Mouse (Mus musculus) hindbrain, embryonic 12.5 days (tissue): ENCODE data around the gene Esrrg. TPM values are rescaled to one million over a fixed set of nuclear protein-coding genes. Genes with fewer than 3 reads are reported as not detected.

Experiments used
- ATAC-seq: fragments of 200-750 bp; cut with Nextera tagmentation; 2 replicates; pipeline ENCODE4 v1.8.0; 2017; ENCODE audit warnings: moderate TSS enrichment; ENCODE audit not compliant: low FRiP score
- H3K27ac ChIP-seq: fragments of 300-500 bp; sonication (generic); 2 replicates; pipeline ENCODE4 v1.5.1; 2016; ENCODE audit warnings: mild to moderate bottlenecking
- H3K27me3 ChIP-seq: fragments of 300-500 bp; sonication (generic); 2 replicates; pipeline ENCODE4 v1.6.1; 2016; ENCODE audit warnings: mild to moderate bottlenecking
- H3K36me3 ChIP-seq: fragments of 300-500 bp; sonication (generic); 2 replicates; pipeline ENCODE4 v1.6.1; 2016; ENCODE audit warnings: mild to moderate bottlenecking
- H3K4me1 ChIP-seq: fragments of 300-500 bp; sonication (generic); 2 replicates; pipeline ENCODE4 v1.6.1; 2016
- H3K4me2 ChIP-seq: fragments of 300-500 bp; sonication (generic); replicated peaks from 2 replicates; pipeline ENCODE4 v1.6.1; 2016; ENCODE audit warnings: mild to moderate bottlenecking
- H3K4me3 ChIP-seq: fragments of 300-500 bp; sonication (generic); 2 replicates; pipeline ENCODE4 v1.5.1; 2016; ENCODE audit warnings: mild to moderate bottlenecking
- H3K9ac ChIP-seq: fragments of 300-500 bp; sonication (generic); 2 replicates; pipeline ENCODE4 v1.6.1; 2016; ENCODE audit warnings: mild to moderate bottlenecking, moderate library complexity
- H3K9me3 ChIP-seq: fragments of 300-500 bp; sonication (generic); replicated peaks from 2 replicates; pipeline ENCODE4 v1.6.1; 2016; ENCODE audit warnings: mild to moderate bottlenecking
- WGBS: fragments of 180-500 bp; shearing (Covaris S2); methylation state at CpG from one replicate; pipeline ENCODE4 v1.1.7; 2016; 5-methylcytosine and 5-hydroxymethylcytosine counted together
- polyA plus RNA-seq: library from polyadenylated mRNA; unstranded; fragments of >200 nt; fragmentation: Nextera tagmentation; extraction: Ambion mirVana; gene quantifications from 2 replicates; pipeline ENCODE4 v1.2.1, GENCODE M21; 2016

The Esrrg gene
- polyA plus RNA-seq, 1 experiment from 2014 or later, result 19.3 TPM

DNA sequence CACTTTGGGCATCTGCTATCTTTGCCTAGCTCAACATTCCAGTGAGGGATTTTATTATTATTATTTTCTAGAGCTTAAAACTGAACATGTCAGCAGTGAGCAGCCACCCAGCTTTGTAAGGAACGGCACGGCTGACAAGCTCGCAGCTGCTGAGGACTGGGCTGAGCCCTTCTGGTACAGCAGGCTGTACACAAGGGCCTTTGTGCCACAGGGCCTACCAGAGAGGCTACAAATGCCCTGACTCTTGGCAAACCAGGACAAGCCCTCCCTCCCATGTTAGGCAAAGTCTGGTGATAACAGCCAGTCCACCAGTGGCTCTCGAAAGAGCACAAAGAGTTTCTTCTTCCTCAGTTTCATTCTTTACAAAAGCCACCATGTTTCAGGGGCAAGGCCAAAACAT, 75.9 kb downstream of the Esrrg start:
- WGBS, result 77% methylated on average over 4 of the region's 4 CpGs
- no peak overlapping the region for H3K9ac ChIP-seq
- H3K9me3 ChIP-seq, result no peaks in the 10 kb centered on the region
- no peaks in the 10 kb centered on the region for H3K27me3 ChIP-seq
- H3K4me2 ChIP-seq, result no peak overlapping the region
- ATAC-seq, result no peak
- no peaks in the 10 kb centered on the region for H3K36me3 ChIP-seq
- no peak overlapping the region for H3K4me3 ChIP-seq
- H3K27ac ChIP-seq, result no peak overlapping the region
- H3K4me1 ChIP-seq, result no peaks in the 10 kb centered on the region

DNA sequence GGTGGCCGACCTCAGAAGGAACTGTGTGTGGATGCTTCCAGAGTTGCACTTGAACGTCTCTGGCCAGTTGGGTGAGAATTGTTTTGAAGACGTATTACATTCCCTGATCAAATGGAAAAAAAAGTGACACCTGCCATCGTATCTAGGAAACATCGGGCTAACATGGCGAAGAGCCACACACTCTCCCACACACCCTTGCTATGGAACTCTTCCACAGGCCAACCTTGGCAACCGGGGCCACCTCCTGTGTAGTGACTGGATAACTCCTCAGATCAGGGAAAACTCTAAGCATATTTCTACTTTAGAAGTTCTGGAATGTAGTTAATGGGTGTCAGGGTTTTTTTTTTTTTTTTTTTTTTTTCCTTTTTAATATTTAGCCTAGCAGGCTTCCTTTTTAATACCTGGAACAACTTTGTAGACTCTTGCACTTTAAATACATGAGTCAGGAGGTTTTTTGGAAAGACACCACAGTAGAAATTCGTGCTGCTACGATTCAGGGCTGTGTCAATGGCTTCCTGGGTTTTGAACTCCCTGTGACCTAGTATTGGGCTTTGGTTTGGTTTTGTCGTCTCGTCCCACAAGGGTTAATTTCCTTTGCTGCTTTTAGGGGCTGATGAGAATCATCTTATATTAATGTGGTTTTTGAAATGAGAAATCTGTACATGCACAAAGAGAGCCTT, 83.4 kb downstream of the Esrrg start:
- Histone ChIP-seq H3K4me1 (peaks cover 4% of the 10 kb centered on the region; the same call in 1 of the 2 replicates), H3K4me3 (no peak overlapping the region), H3K27me3 (no peaks in the 10 kb centered on the region), H3K4me2 (no peak overlapping the region), H3K36me3 (no peaks in the 10 kb centered on the region), H3K9ac (no peak overlapping the region), H3K27ac (no peak overlapping the region), H3K9me3 (no peaks in the 10 kb centered on the region)
- ATAC-seq, result no peak
- whole genome bisulfite sequencing, result 81% methylated on average over 11 of the region's 11 CpGs

DNA sequence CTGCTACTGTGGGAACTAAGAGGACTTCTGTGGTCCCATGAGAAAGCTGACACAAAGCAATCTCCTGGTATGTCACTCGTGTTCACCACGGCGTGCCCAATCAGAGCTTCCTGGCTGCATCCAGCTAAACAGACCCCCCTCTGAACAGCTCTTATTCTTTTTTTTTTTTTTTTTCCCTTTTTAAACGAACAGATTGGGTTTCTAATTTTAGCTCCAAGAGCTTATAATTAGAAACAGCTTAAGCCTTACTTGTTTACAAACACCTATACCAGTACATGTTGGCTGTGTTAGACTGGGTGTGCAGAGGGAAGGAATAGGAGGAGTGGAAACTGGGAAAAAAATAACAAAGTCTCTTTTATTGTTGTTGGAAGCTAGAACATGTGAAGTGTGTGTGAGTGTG, 86.3 kb downstream of the Esrrg start:
- 64% methylated on average over 4 of the region's 4 CpGs for WGBS
- no peak for ATAC-seq
- Histone ChIP-seq H3K9ac (no peak overlapping the region), H3K4me3 (no peak overlapping the region), H3K4me2 (no peak overlapping the region), H3K4me1 (peaks cover 4% of the 10 kb centered on the region; the same call in 1 of the 2 replicates), H3K36me3 (no peaks in the 10 kb centered on the region), H3K27me3 (no peaks in the 10 kb centered on the region), H3K9me3 (no peaks in the 10 kb centered on the region), H3K27ac (no peak overlapping the region)

DNA sequence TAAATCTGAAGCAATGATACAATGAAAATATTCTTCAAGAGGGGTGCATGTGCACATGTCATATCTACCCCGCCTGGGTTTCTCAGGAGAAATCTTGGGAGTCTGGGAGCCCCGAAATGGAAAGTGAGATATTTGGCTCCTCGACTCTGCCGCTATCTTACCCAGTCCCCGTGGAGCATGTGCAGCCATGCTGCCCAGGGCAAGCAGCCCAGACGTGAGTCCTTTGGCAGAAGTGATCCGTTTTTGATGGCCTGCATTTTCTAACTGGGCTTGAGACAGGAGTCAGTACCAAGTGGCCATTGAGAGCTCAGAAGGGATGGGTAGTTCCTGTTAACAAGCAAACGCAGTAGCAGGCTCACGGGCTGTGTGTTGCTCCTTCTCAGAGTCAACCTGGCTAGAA, 89.6 kb downstream of the Esrrg start:
- Histone ChIP-seq H3K36me3 (no peaks in the 10 kb centered on the region), H3K4me2 (no peak overlapping the region), H3K4me1 (peaks cover 4% of the 10 kb centered on the region; the same call in 1 of the 2 replicates), H3K9me3 (no peaks in the 10 kb centered on the region), H3K27ac (no peak overlapping the region), H3K4me3 (no peak overlapping the region), H3K27me3 (no peaks in the 10 kb centered on the region), H3K9ac (no peak overlapping the region)
- ATAC-seq, result no peak
- 88% methylated on average over 9 of the region's 9 CpGs for WGBS

DNA sequence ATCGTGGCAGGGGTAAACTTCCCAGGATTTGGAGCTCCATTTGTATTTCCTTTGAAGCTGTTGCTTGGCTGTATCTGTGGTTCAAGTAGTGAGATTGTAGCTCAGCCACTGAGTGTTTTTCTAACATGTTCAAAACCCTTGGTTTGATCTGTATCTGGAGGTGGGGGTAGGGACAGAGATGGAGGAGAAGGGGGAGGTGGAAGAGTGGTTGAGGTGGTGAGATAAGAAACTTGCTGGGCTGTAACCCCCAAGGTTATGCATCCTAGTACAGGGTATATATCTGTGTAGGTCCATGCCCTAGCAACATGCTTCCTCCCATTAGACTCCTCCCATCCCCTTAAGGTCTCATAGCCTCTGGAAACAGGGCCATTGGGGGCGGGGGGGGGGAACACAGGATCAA, 92.4 kb downstream of the Esrrg start:
- H3K27me3 ChIP-seq, result no peaks in the 10 kb centered on the region
- WGBS, result 85% methylated on average over 2 of the region's 2 CpGs
- H3K27ac ChIP-seq, result no peak overlapping the region
- H3K9me3 ChIP-seq, result no peaks in the 10 kb centered on the region
- H3K4me1 ChIP-seq, result 0 out of 2 replicates have a peak, but pooled peaks cover 2% of the 10 kb centered on the region
- H3K4me3 ChIP-seq, result no peak overlapping the region
- H3K36me3 ChIP-seq, result no peaks in the 10 kb centered on the region
- H3K9ac ChIP-seq, result no peak overlapping the region
- H3K4me2 ChIP-seq, result no peak overlapping the region
- no peak for ATAC-seq

DNA sequence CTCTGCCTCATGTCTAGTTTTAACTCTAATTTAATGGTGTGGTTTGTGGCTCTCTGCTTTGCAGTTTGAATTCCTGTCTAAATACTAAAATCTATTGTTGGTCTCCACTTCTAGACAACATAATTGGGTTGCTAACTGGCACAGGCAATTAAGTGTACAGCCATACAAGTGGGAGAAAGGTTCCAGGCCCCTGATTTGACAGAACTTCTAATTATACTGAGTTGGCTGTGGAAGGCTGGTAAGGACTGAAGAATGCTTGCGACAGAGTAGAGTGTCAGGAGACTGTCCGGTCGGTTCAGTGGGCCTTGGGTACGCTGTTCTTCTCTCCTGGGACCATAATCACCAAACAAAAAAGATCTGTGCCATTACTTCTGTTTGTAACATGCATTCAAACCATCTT, 96.3 kb downstream of the Esrrg start:
- no peaks in the 10 kb centered on the region for H3K9me3 ChIP-seq
- no peak overlapping the region for H3K27ac ChIP-seq
- H3K9ac ChIP-seq, result no peak overlapping the region
- H3K4me1 ChIP-seq, result peaks cover 5% of the 10 kb centered on the region; the same call in 1 of the 2 replicates
- ATAC-seq, result no peak
- H3K4me2 ChIP-seq, result no peak overlapping the region
- no peaks in the 10 kb centered on the region for H3K36me3 ChIP-seq
- H3K4me3 ChIP-seq, result no peak overlapping the region
- H3K27me3 ChIP-seq, result no peaks in the 10 kb centered on the region
- WGBS, result 91% methylated on average over 4 of the region's 4 CpGs

DNA sequence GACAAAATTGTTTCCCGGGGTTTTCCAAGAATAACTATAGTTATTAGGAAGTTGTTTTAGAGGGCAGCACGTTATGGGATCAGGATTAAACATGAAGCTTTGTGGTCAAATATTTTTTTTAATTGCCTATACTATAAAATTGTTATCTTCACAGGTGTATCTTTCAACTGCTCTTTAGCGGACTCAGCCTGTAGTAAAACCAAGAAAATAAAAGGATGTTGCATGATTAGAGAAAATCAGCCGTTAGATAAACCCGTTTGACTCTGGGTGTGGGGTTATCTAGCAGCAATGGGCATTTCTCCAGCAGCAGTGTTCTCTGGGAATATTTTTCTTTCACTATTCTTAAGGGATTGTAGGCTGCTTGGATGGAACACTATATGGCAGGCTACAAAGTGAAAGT, 96.8 kb downstream of the Esrrg start:
- Histone ChIP-seq H3K9ac (no peak overlapping the region), H3K4me3 (no peak overlapping the region), H3K27me3 (no peaks in the 10 kb centered on the region), H3K4me2 (no peak overlapping the region), H3K9me3 (no peaks in the 10 kb centered on the region), H3K4me1 (peaks cover 7% of the 10 kb centered on the region; the same call in 1 of the 2 replicates), H3K27ac (no peak overlapping the region), H3K36me3 (no peaks in the 10 kb centered on the region)
- ATAC-seq, result no peak
- WGBS, result 89% methylated on average over 5 of the region's 5 CpGs

DNA sequence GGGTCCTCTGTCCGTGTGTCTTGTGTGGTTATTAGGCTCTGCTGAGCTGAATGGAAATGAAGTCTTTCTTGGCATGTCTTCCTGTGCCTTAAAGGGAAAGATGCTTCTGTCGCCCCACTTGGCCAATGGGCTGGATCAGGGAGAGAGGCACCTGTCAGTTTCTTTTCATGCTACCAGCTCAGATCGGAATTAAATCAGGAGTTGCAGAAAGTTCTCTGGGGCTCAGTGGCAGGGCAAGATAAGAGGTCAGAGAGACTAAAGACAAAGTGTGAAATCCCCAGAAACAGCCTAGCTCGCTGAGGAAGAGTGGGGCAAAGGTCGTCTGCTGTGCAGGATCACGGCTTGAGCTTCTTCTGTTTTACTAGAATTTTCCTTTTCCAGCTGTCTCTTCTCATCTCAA, 97.5 kb downstream of the Esrrg start:
- no peak overlapping the region for H3K4me2 ChIP-seq
- no peak overlapping the region for H3K4me3 ChIP-seq
- H3K4me1 ChIP-seq, result peaks cover 7% of the 10 kb centered on the region
- H3K36me3 ChIP-seq, result no peaks in the 10 kb centered on the region
- no peak overlapping the region for H3K9ac ChIP-seq
- no peak for ATAC-seq
- H3K27ac ChIP-seq, result no peak overlapping the region
- H3K9me3 ChIP-seq, result no peaks in the 10 kb centered on the region
- H3K27me3 ChIP-seq, result no peaks in the 10 kb centered on the region
- WGBS, result 50% methylated on average over 6 of the region's 6 CpGs

DNA sequence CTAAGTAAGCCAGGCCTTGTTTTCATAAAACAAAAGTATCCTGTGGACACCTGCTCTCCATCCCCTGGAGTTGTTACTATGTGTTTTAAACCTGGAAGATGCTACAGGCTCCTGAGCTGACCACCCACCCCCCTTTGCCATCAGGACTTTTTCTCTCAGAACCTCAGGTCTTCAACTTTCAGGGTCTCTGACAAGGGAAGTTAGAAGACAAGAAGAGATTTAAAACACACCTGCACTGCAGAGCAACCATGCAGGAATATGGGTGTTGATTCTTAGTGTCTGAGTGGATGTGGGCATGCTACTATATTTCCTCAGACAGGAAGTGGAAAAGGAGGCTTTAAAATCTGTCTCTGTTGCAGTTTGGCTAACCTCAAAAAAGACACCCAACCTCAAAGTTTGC, 98.6 kb downstream of the Esrrg start:
- Histone ChIP-seq H3K4me1 (peaks cover 14% of the 10 kb centered on the region), H3K27me3 (no peaks in the 10 kb centered on the region), H3K4me2 (no peak overlapping the region), H3K36me3 (no peaks in the 10 kb centered on the region), H3K9me3 (no peaks in the 10 kb centered on the region), H3K4me3 (no peak overlapping the region), H3K9ac (no peak overlapping the region), H3K27ac (no peak overlapping the region)
- no peak for ATAC-seq

DNA sequence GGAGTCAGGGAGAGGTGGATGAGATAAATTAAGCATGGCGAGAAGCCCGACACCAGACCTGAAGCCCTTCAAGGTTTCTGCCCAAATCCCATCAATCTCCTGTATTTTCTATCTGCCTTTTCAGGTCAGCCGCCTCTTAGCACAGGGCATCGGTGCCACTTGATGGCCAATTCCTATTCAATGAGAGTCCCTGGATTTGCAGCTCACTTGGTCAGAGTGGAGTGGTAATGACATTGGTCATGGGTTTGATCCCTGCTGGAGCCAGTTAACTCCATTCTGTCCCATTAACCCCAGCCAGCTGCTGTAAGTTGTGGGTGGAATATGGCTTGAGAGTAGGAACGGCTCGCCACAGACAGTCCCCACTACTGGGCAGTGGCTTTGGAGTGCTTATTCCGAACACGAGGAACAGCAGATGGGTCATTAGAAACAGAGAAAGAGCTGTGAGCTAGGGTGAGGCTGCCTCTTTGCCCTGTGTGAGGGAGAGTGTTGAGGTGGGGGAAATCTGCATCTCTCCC, 101.9 kb downstream of the Esrrg start:
- Histone ChIP-seq H3K9ac (no peak overlapping the region), H3K4me2 (no peak overlapping the region), H3K4me1 (peaks cover 14% of the 10 kb centered on the region), H3K27ac (no peak overlapping the region), H3K9me3 (no peaks in the 10 kb centered on the region), H3K27me3 (no peaks in the 10 kb centered on the region), H3K4me3 (no peak overlapping the region), H3K36me3 (no peaks in the 10 kb centered on the region)
- no peak; the same call in 1 of the 2 replicates for ATAC-seq
- WGBS, result 74% methylated on average over 8 of the region's 8 CpGs

DNA sequence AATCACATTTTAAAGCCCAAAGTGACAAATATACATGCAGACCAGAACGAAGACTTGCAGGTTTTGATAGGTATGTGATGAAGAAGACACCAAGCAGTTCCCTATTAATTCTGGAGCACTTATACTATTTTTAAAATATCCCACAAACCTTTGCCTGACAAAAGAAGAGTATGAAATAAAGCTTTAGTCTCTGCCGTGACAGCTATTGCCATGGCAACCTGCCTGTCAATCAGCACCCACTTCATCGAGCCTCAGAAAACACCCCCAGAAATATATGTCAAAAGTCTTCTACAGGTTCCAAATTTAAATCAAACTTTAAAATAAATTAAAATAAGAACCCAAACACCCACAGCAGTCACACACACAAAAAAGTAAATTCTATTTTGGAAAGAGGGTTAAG, 112.4 kb downstream of the Esrrg start:
- Histone ChIP-seq H3K4me1 (peaks cover 6% of the 10 kb centered on the region; the same call in 1 of the 2 replicates), H3K27ac (no peak overlapping the region), H3K4me3 (no peak overlapping the region), H3K9me3 (no peaks in the 10 kb centered on the region), H3K4me2 (no peak overlapping the region), H3K27me3 (no peaks in the 10 kb centered on the region), H3K36me3 (no peaks in the 10 kb centered on the region), H3K9ac (no peak overlapping the region)
- ATAC-seq, result no peak
- 55% methylated on average over 3 of the region's 3 CpGs for WGBS

DNA sequence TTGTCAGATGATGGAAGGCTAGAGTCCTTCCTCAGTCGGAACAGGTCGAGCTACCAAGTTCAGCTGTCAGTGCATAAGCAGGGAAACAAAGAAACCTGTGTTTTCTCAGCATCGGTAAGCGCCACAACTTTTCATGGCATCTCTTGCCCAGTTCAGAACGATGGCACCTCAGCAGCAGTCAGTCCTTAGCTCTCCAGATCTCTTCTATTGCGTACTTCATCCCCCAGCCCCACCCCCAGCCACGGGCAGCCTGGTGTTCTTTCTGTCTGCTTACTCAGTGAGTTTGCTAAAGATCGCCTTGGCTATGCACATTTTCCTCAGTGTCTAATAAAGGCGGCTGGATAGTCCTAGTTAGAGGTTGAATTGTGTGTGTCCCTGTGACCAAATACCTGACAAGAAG, 113.4 kb downstream of the Esrrg start:
- H3K27me3 ChIP-seq, result no peaks in the 10 kb centered on the region
- no peak overlapping the region for H3K4me3 ChIP-seq
- no peak overlapping the region for H3K4me2 ChIP-seq
- WGBS, result 57% methylated on average over 9 of the region's 9 CpGs
- no peaks in the 10 kb centered on the region for H3K9me3 ChIP-seq
- no peak for ATAC-seq
- H3K9ac ChIP-seq, result no peak overlapping the region
- no peak overlapping the region; the same call in 1 of the 2 replicates for H3K27ac ChIP-seq
- no peaks in the 10 kb centered on the region for H3K36me3 ChIP-seq
- peaks cover 6% of the 10 kb centered on the region; the same call in 1 of the 2 replicates for H3K4me1 ChIP-seq

DNA sequence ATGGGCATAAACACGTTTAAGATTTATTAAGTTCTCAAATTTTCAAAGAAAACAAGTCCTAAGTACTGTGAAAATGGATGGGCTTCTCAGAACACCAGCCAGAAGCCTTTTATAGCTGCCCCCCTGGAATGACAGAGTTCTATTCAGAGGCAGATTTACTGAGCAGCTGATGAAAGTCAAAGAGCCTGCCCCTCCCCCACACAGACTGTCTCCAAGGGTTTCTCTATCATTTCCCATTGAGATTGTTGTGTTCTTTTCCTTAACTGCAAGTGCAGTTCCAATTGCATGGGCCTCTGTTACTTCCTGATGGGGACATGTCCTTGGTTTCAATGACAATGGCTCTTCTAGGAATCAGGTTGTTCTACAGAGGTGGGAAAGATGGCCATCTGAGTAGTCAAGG, 116.1 kb downstream of the Esrrg start:
- Histone ChIP-seq H3K9ac (no peak overlapping the region), H3K36me3 (no peaks in the 10 kb centered on the region), H3K4me3 (no peak overlapping the region), H3K27me3 (no peaks in the 10 kb centered on the region), H3K27ac (no peak overlapping the region), H3K9me3 (no peaks in the 10 kb centered on the region), H3K4me1 (peaks cover 6% of the 10 kb centered on the region; the same call in 1 of the 2 replicates), H3K4me2 (no peak overlapping the region)
- 38% methylated on average over 1 of the region's 1 CpGs for WGBS
- ATAC-seq, result no peak
